Mouse (Mus musculus) R1 (cell line): ENCODE results near the gene Duxbl2.
"Not testable (repeated sequence)": the region's sequence is repeated elsewhere in the genome, so short reads cannot be mapped to it uniquely, and the experiment has no call there.

Experiments
- DNase-seq: peaks from one replicate; pipeline ENCODE4 v3.0.0-alpha.2; 2018; ENCODE audit warnings: low read depth, low spot score

Gene Duxbl2

GRCm38 (mm10) chr14:26118150-26118549 lies at the start of gene Duxbl2:
Gene Duxbl2 (plus strand): TSS chr14:26118349.
- not testable (repeated sequence) for DNase-seq

GRCm38 (mm10) chr14:26076620-26077390 lies 41.3 kb upstream of the Duxbl2 start:
- not testable (repeated sequence) for DNase-seq

GRCm38 (mm10) chr14:26081216-26081615 lies 36.9 kb upstream of the Duxbl2 start, which contains the start of gene Cphx2:
Gene Cphx2 (plus strand): TSS chr14:26081516.
- DNase-seq, result not testable (repeated sequence)

DNA sequence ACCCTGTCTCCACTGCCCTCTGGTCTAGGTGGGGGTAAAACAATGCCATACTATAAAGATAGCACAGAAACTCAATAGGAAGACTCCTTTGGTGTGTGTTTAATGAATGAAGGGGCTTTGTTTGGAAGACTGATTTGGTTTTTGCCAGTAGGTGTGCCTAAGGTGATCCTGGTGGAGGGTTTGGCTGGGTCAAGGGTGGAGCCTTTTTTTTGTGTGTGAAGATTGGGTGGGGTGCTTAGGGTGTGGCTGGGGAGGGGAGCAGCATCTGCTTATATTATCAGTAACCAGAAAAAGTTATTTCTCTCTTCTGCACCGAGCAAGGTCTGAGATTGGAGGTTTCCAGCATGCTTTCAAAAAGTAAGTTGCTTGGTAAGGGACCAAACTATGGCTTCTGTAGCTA lies 36.2 kb upstream of the Duxbl2 start, which contains the start of gene Cphx3:
Gene Cphx3 (plus strand): TSS at position 301 of the 400 bp plus-strand sequence.
- DNase-seq, result not testable (repeated sequence)

- not testable (repeated sequence) for DNase-seq
Observed at GRCm38 (mm10) chr14:26097622-26098021, 20.5 kb upstream of the Duxbl2 start.

- not testable (repeated sequence) for DNase-seq
Observed at GRCm38 (mm10) chr14:26118550-26119000, 426 bp downstream of the Duxbl2 start.

- not testable (repeated sequence) for DNase-seq
Observed at GRCm38 (mm10) chr14:26119095-26119494, 946 bp downstream of the Duxbl2 start.

DNA sequence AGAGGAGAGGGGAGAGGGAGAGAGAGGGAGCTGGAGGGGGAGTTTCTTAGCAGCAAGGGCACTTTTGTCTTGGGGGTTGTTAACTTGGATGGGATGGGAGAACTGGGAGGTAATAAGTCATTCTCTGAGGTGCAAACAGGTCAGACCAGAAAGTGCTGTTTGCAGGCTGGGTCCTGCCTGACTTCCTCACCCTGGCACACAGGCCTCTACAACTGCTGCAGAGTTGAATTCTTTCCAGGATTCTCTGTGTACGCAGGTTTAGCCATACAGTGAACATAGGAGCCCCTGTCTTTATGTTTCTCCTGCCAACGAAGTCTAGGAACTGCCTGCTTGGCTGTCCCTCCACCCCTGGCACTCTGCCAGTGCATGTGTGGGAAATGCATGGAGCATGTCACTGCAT lies 28.9 kb downstream of the Duxbl2 start:
- not testable (repeated sequence) for DNase-seq

DNA sequence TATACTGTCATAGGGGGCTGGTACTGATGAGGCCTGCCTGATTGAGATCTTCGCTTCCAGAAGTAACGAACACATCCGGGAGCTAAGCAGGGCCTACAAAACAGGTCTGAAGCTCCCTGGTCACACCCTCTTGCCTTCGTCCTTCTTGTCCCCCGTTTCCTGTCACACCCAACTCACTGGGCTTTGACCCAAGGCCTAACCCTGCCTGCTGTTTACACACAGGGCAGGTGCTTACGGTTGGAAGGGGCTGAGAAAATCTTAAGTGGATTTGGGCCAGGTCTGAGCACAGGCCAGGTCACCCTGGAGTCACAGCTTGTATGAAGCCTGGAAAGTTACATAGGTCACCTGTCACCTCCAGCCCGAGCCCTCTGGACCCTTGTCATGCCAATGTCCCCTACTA lies 37.9 kb downstream of the Duxbl2 start:
- not testable (repeated sequence) for DNase-seq

DNA sequence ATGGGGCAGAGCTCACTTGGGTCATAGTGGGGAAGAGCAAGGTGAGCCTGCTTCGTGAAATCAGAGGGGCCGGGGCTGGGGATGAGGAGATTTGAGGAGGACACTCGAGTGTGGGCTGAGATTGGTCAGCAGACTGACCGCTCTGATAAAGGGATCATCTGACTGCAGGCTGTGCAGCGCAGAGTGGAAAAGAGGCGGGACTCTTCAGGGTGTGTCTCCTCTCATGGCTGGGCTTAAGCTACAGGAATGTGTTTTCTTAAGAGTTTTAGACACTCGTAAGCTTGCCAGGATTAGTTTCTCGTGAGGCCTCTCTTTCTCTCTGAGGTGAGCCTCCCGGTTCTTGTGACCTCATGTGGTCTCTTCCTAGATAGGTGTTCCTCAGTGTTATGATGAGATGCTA lies 43.0 kb downstream of the Duxbl2 start:
- not testable (repeated sequence) for DNase-seq

DNA sequence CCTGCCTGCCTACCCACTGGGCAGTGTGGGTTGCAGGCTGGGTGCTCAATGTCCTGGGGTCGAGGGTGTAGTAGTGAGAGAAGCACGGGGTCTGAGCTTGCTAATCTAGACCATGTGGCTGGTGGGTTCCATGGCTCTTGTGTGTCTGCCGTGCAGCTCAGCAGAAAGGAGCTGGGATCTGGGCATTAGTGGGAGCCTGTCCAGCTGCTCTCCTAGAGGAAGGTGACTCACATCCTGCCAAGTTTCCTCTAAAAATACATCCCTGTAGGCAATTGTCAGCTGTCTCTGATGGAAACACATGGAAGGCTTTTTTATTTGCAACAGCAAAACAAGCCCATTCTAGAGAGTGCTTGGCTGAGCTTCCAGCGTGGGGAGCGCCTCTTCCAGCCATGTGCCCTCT lies 44.3 kb downstream of the Duxbl2 start:
- not testable (repeated sequence) for DNase-seq

GRCm38 (mm10) chr14:26165266-26165665 lies 47.1 kb downstream of the Duxbl2 start:
- not testable (repeated sequence) for DNase-seq

GRCm38 (mm10) chr14:26173955-26174354 lies 55.8 kb downstream of the Duxbl2 start:
- DNase-seq, result not testable (repeated sequence)

DNA sequence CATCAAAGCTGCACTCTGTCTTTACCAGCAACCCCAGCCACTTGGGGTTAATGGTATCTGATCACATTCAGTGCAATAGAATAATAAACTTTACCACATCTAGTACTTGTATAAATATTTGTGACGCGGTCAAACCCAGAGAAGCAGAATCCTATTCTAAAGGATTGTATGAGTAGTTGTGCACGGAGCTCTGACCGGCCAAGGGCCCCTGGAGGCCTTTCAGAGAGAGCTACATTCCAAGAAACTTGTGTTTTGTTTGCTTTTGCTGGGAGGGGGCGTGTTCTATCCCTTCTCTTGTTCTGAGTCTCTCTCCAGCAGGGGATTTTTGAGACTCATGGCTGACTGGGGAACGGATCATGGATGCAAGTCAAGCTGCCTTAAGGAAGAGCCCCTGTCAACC lies 56.9 kb downstream of the Duxbl2 start:
- not testable (repeated sequence) for DNase-seq
